Mouse (Mus musculus): Measurements from ENCODE around the gene Plekhh3. TPM values are rescaled to one million over a fixed set of nuclear protein-coding genes. Genes with fewer than 3 reads are reported as not detected.

Gene Plekhh3
- total RNA-seq, 2 experiments from 2014 or later = 20.7 to 35.3 TPM

GRCm38 (mm10) chr11:101115564-101115963 is 55.6 kb downstream of the Plekhh3 start:
- no peak for DNase-seq
- TF ChIP-seq CTCF (IDR thresholded peaks at IDR 0.05) = no peak
- intact Hi-C loops (cut with DNase I) = no loop called here
- H3K27ac ChIP-seq = no peak overlapping the region
- H3K4me3 ChIP-seq = no peak overlapping the region

Small RNAs within 50 kb of the gene (microRNA-seq; reads per million reads assigned to microRNA genes)
- not detected for gene Gm27626

Other genes with a start within 250 kb of the Plekhh3 start
- gene Stat3, start 231.8 kb downstream of the Plekhh3 start, total RNA-seq (2021) = 10 to 100 TPM; 40.6 to 44.2 TPM
- 100 to 1,000 TPM; 133 to 149 TPM for gene Cavin1, start 200.5 kb downstream of the Plekhh3 start, total RNA-seq (2021)
- gene Atp6v0a1, start 161.9 kb downstream of the Plekhh3 start, total RNA-seq (2021) = 10 to 100 TPM; 59.6 to 65.2 TPM
- 1 to 10 TPM; 3.3 to 4.1 TPM for gene Naglu, start 101.3 kb downstream of the Plekhh3 start, total RNA-seq (2021)
- gene Hsd17b1, start 92.9 kb downstream of the Plekhh3 start, total RNA-seq (2021) = under 1 TPM in 1 of 2 experiments, not detected in 1; 0.18 TPM
- 1 to 10 TPM; 7.1 to 9.8 TPM for gene Coasy, start 88.8 kb downstream of the Plekhh3 start, total RNA-seq (2021)
- gene Mlx, start 84.1 kb downstream of the Plekhh3 start, total RNA-seq (2021) = 10 to 100 TPM; 12.5 to 14.4 TPM
- gene Psmc3ip, start 75.9 kb downstream of the Plekhh3 start, total RNA-seq (2021) = 1 to 10 TPM; 1.5 to 2.2 TPM
- gene Retreg3, start 51.5 kb downstream of the Plekhh3 start, total RNA-seq (2021) = 10 to 100 TPM; 30.3 to 31.1 TPM
- 10 to 100 TPM; 22.0 to 30.2 TPM for gene Tubg1, start 51.4 kb downstream of the Plekhh3 start, total RNA-seq (2021)
- 1 to 10 TPM; 2.4 to 3.6 TPM for gene Tubg2, start 15.4 kb downstream of the Plekhh3 start, total RNA-seq (2021)
- gene Cntnap1, start 828 bp downstream of the Plekhh3 start, total RNA-seq (2021) = 1 to 10 TPM; 1.2 to 1.6 TPM
- not detected for gene Ccr10, start 4.1 kb upstream of the Plekhh3 start, total RNA-seq (2021)
- gene Ezh1, start 55.1 kb upstream of the Plekhh3 start, total RNA-seq (2021) = 10 to 100 TPM; 25.9 to 26.3 TPM
- 10 to 100 TPM; 34.8 to 37.0 TPM for gene Ramp2, start 74.7 kb upstream of the Plekhh3 start, total RNA-seq (2021)
- 10 to 100 TPM; 40.2 to 53.4 TPM for gene Vps25, start 82.4 kb upstream of the Plekhh3 start, total RNA-seq (2021)
- gene Wnk4, start 89.2 kb upstream of the Plekhh3 start, total RNA-seq (2021) = under 1 TPM; 0.08 to 0.22 TPM
- under 1 TPM; 0.20 to 0.36 TPM for gene Cntd1, start 107.7 kb upstream of the Plekhh3 start, total RNA-seq (2021)
- gene Coa3, start 107.8 kb upstream of the Plekhh3 start, total RNA-seq (2021) = 10 to 100 TPM; 63.0 to 87.7 TPM
- 10 to 100 TPM; 79.6 to 85.8 TPM for gene Becn1, start 130.9 kb upstream of the Plekhh3 start, total RNA-seq (2021)
- 10 to 100 TPM; 70.0 to 71.6 TPM for gene Psme3, start 144.9 kb upstream of the Plekhh3 start, total RNA-seq (2021)
- gene Aoc2, start 153.7 kb upstream of the Plekhh3 start, total RNA-seq (2021) = 1 to 10 TPM in 1 of 2 experiments, under 1 TPM in 1; 0.64 to 1.4 TPM
- gene Aoc3, start 159.3 kb upstream of the Plekhh3 start, total RNA-seq (2021) = 1 to 10 TPM; 4.0 to 6.1 TPM
- not detected for gene G6pc, start 196.2 kb upstream of the Plekhh3 start, total RNA-seq (2021)
- gene Aarsd1, start 246.3 kb upstream of the Plekhh3 start, total RNA-seq (2021) = 10 to 100 TPM; 17.1 to 24.9 TPM

Measured in gastrocnemius, adult 2 months (tissue).